Mouse (Mus musculus) lung, postnatal 25 days (tissue): ENCODE measurements at regions not wholly inside any gene's neighbourhood (a gene's known extent, or its start where the extent isn't known, plus 50 kb on each side); places are given as distances from the start of the nearest gene placed in this dataset.
"Not testable (repeated sequence)": the region's sequence is repeated elsewhere in the genome, so short reads cannot be mapped to it uniquely, and the experiment has no call there.

Experiments
- DNase-seq: peaks from one replicate; pipeline ENCODE4 v3.0.0; 2022; ENCODE audit warnings: low spot score

GRCm38 (mm10) chr6:61042667-61043523 lies 118.1 kb downstream of the Mmrn1 start:
- DNase-seq = no peak

DNA sequence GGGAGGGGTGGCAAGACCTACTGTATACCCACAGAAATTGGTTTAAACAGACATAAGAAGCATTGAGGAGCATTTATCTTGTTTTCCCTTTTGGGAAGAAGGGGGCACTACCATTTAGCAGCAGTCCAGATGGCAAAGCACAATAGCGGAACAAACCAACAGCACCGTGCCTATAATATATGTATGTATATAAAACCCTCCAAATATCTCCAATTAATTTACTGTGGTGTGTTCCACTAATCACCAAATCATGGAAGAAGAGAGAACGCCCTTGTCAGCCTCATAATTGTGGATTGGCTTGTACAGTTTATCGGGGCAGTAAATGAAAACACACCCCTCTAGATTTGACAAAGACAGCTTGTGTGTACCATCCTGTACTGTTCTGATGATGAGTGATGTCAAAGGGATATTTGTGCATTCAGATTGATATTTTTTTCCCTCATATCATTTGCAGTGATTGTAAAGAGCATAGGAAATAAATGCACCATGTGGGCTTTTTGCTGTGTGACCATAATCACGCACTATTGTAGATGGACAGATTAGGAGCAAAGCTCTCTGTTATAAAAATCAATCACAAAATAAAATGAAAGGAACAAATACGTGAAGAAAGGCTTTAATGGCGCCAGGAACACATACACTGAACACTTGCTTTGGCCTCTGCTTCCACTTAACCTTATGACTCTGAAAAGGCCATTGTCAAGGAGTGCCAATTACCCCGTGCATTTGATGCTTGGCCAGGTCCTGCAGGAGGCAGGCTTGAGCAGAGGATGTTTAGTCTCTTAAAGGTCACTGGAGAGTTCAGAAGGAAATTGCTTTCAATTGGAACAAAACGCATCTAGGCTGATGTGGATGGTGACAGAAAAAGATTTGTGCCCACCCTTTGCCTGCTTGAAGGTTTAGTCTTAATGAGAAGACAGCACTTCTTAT lies 119.0 kb downstream of the Mmrn1 start:
- DNase-seq = no peak

GRCm38 (mm10) chr6:61047667-61048066 lies 122.9 kb downstream of the Mmrn1 start:
- not testable (repeated sequence) for DNase-seq

DNA sequence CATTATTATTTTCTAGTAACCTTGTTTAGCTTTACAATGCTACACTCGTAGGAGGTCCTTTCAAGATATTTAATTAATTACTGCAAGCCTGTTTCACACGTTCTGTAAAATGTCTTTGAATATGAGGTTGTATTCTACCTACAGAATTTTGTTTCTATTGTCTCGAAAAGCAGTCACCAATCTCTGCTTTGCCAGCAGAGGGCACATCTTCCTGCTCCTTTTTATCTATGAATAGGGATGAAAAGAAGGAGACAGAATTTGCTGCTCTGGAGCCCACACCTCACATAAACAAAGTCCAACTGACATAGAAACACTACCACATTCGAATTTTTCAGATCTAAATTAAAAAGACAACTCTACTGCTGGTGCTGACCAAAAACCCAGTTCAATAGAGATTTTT lies 117.0 kb upstream of the Ccser1 start:
- peak; percentile 15 for DNase-seq

DNA sequence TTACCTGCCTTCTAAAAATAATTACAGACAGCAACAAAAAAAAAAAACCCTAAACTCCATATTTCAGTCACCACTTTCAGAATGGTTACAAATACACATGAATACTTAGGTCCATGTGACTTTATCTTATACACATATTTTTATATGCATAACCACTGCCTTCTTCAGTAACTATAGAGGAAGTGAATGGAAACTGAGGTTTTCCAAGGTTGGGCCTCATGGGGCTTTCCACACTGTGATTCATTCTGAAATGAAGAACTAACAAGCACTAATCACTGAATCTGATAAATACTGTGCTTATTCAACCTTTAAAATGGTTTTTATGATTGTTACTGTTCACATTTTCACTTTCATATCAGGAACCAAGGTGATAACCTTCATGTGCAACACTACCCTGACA lies 114.4 kb upstream of the Ccser1 start:
- DNase-seq = no peak

GRCm38 (mm10) chr6:61066501-61067282 lies 113.4 kb upstream of the Ccser1 start:
- DNase-seq = no peak

DNA sequence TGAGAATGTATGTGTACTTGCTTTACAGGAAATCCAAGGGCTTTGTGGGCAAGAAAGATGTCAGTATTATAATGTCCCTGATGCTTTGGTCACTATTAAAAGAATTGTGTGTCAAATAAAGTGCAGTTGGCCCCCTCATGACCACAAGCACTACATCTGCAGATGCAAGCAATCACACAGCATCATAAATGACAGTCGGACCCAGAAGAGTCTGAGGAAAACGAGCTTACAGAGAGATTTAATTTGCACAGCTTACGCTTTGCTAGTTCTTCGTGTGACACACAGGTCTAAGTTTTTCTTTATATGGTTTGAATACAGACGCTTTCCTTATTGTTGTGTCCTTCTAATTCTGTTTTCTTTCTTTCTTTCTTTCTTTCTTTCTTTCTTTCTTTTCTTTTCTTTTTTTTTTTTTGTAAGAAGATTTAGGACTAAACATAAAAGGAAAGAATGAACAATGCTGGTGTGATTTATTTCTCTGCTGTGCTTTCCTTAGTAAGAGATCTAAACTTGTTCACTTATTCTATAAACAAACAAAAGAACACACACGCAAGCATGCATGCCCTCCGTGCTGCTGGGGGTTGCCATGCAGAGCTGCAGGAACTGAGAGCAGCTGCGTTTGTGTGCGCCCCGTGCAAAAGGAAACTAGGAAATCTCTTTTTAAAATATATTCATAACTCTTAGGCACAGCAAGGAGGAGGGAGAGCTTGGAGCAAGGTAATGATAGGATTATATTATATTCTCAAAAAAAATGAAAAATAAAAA lies 112.6 kb upstream of the Ccser1 start:
- DNase-seq = no peak

GRCm38 (mm10) chr6:61068117-61068489 lies 112.0 kb upstream of the Ccser1 start:
- DNase-seq = peak; percentile 3

- DNase-seq = no peak
These were observed 106.9 kb upstream of the Ccser1 start for GRCm38 (mm10) chr6:61073267-61073666.

DNA sequence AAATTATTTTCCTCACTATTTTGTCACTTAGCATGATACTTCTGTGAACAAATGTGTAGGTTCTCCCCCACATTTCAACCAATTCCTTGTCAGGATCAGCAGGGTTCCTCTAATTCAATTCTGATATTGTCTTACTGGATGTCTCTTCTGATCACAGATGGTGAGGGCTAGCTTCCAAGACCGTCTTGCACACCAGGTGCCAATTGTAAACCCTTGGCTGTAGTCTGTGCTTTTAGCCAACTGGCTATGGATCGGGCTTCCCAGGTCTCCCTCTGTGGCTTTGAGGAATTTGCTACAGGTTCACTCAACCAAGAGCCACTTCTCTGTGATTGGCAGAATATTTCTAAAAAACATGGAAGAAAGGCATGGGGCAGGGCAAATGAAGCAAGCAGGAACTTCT lies 106.3 kb upstream of the Ccser1 start:
- no peak for DNase-seq

DNA sequence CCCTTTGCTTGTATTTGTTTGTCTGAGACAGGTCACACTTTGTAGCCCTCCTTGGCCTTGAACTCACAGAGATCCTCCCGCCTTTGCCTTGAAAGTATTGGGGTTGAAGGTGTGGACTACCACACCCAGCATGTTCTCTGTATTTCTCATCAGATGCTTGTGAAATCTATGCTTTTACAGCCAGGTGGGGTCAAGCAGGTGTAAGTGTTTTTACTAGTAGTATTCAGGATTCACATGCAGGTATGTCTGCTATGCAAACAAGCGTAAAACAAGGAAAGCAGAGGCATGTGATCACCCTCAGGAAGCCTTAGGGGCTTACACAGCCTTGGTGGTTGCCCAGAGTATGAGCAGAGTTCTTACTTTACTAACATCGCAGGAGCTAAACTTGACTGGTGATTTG lies 105.4 kb upstream of the Ccser1 start:
- DNase-seq = no peak

DNA sequence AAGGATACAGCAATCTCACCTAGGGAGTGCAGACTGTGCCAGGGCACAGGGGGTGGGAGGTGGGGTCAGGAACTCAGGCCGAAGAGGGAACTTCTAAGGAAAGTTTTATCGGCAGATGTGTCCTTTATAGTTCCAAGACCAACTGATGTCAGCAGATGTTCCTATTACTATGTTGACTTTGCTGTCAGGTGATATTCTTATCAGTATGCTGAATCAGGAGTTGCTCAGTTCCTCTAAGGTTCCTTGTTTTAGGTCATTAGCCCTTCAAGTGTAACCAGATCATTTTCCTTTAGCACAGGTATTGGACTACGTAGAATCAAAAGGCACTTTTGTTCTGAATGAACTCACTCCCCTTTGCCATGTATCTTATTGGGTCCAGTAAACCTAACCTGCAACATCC lies 101.6 kb upstream of the Ccser1 start:
- no peak for DNase-seq

DNA sequence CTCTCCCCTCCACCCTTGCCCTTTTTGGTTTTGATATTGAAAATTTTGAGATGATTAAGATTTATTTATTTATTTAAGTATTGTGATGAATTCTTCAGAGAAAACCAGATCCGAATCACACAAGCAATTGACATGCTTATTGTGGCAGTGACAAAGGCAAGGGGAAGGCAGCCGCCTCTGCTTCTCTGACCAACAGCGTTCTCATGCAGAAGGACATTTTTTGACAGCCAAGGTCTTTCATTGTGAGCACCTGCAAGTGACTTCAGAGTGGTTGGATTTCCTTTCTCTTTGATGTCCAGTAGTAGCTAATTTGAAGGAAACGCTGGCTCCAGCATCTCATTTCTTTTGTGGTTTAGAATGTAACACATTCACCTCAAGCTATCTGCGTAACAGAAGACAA lies 99.5 kb upstream of the Ccser1 start:
- no peak for DNase-seq

GRCm38 (mm10) chr6:61083346-61083745 lies 96.8 kb upstream of the Ccser1 start:
- DNase-seq = no peak

GRCm38 (mm10) chr6:61099348-61099981 lies 80.7 kb upstream of the Ccser1 start:
- DNase-seq = no peak

GRCm38 (mm10) chr6:61099982-61100365 lies 80.2 kb upstream of the Ccser1 start:
- no peak for DNase-seq

DNA sequence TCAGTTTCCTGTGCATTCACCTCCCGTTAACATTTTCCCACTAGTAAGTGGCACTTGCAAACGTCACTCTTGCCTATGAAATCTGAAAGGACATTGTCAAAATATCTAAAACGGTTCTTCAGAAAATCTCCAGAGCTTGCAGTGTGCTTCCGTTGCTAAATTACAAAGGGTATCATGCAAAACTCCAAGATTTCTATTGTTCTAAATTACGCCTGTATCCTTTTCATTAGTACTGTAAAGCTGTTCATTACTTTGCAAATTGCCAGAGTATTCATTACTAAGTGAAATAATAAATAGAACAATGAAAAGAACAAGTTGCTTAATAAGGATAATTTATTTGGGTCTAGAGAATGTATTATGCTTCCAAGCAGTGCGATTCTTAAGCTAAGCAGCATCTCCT lies 78.2 kb upstream of the Ccser1 start:
- DNase-seq = no peak

GRCm38 (mm10) chr6:61103459-61104234 lies 76.5 kb upstream of the Ccser1 start:
- no peak for DNase-seq

DNA sequence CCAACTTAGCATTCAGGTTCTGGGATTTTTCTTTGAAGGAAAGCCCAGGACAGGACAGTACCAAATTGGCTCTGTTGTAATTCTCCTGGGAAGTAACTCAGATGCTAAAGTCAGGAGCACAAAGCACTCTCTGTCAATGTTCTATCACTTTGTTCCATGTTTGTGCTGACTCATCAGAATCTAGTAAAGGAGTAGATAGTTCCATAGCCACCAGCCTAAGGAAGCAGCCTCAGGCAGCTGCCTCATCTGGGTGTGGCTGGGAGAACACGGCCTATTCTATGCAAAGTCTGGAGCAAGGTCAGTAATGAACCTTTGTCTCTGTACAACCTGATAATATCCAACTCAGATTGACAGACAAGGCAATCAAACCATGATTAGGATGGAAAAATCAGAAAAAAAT lies 64.9 kb upstream of the Ccser1 start:
- DNase-seq = no peak

DNA sequence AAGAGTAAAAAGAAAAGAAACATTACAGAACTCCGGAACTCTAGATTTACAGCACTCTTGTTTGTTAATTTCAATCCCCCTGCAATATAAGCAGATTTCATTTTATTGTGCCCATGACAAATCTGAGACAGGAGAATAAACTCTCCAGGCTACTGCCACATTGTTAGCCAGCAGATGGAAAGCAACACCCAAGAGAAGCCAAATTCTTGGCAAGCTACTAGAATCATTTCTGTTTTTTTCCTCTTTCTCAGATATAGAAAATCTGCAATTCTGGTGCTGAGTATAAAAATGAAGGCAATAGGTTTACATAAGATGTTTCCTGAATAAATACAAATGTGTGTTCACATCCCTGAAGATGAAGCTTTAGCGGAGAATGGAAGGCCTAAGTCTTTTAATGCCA lies 60.5 kb upstream of the Ccser1 start:
- DNase-seq = no peak
